Mouse (Mus musculus) cerebellum, postnatal 36 days (tissue): ENCODE data around the gene Cdkal1.

ENCODE experiments used
- DNase-seq, 2 experiments: peaks; one replicate each; pipeline ENCODE4 v3.0.0; 2021 to 2022; ENCODE audit warnings: mixed read lengths in 2 of 2

Gene Cdkal1

DNA sequence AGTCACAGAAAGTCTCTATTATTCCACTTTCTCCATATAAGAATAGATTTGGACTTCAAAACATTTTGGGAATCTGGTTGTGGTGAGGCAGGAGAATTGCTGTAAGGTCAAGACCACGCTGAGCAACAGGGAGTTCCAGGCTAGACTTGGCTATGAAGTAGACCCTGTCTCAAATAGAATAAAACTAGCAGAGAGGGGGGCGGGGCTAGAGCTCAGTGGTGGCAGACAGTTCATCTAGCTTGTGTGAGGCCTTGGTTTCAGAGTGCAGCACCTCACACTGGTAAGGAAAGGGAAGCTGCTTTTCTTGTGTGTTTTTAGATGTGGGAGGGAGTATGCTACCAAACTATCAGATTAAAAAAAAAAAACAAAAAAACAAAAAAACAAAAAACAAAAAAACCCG lies 694.0 kb downstream of the Cdkal1 start:
- DNase-seq: no peak

GRCm38 (mm10) chr13:29156703-29157102 lies 698.8 kb downstream of the Cdkal1 start:
- no peak for DNase-seq

DNA sequence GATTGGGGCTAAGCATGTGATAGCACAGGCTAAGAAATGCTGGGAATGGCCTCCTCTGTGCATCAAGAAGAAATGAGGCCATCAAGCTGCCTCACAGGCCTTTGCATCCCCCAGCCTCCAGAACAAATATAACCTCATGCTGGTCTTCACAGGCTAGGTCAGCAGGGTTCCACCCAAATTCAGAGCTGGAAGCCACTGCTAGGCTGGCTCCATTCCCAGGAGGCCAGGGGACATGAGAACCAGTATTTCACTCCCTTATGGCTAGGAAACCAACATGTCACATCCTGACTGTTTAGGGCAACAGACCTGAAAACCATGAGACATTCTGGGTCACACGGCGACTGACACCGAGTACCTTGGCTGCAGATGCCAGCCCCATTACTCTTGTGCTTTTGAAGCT lies 700.2 kb downstream of the Cdkal1 start:
- peak; percentile 33 to 39 for DNase-seq

DNA sequence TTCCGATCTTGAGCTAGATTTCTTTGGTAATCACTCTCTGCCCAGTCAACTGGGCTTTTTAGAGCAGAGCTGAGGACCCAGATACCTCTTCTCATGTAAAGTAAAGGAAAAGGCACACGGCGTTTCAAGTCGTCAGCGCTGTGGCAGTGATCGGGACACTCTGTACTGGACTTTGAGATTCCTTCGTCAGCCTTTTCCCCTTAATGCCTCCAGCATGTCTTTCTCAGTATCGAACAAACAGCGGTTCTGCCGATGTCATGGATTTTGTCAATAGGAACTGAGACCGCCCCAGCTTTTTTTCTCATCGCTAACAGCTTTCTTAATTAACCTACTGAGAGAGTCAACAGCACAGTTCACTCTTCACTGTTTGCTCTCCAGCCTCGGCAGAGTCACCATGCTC lies 705.4 kb downstream of the Cdkal1 start:
- no peak for DNase-seq

DNA sequence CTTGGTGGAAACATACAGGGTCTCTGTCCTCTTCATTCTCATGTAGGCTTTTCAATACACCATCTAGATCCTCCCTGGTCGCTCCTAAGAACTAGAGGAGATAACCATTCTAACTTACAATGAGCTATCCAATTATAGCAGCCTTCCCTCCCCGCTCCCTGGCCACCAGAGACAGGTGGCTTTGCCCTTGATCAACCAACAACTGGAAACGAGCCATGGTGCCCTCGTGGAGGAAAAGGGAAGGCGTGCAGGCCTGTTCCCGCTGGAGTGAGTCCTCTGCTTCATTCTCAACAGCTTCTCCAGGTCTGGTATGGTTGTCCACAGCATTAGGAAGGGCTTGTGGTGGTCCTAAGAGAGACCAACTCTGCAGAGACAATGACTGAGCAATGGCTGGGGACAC lies 706.1 kb downstream of the Cdkal1 start:
- DNase-seq: no peak

DNA sequence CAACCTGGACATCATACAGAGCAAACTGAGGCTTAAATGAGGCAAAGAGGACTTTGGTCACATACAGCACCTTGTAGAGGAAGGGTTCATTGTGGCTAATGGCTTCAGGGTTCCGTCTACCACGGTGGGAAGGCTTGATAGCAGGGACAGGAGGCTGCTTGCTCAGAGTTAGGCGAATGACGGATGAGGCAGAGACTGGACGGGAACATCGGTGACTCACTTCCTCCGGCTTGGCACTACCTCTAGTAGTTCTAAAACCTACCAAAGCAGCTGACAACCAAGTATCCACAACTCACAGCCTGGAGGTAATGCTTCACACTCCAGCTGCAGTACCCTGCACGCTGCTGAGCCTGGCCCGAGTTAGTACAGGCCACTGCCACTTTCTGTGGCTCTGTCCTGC lies 706.9 kb downstream of the Cdkal1 start:
- no peak for DNase-seq
